Mouse (Mus musculus) T-cell, adult 66 days (primary cell): Measurements from ENCODE around the gene Sumo3. TPM values are rescaled to one million over a fixed set of nuclear protein-coding genes. Genes with fewer than 3 reads are reported as not detected.

Experiments
- total RNA-seq, 2 experiments: library from RNA; stranded (reverse); gene quantifications; 3 replicates in 1 of 2; 4 replicates in 1 of 2; pipeline ENCODE4 v1.2.4; 2023

The Sumo3 gene
- 10 to 100 TPM; 56.8 to 61.8 TPM for total RNA-seq

GRCm38 (mm10) chr10:77605908-77606826 lies at the start of gene Sumo3, which contains the start of gene Gm49325:
Sumo3 (plus strand) TSS chr10:77606097.
Gm49325 (plus strand) TSS chr10:77606197.

GRCm38 (mm10) chr10:77581408-77582284 lies 24.3 kb upstream of the Sumo3 start, which contains the start of gene Pttg1ip:
Pttg1ip (plus strand) TSS chr10:77581720.

GRCm38 (mm10) chr10:77622055-77622988 lies 16.4 kb downstream of the Sumo3 start, which contains the start of gene Ube2g2:
Ube2g2 (plus strand) TSS chr10:77622275.

Other genes starting within 250 kb of the Sumo3 start
- 1 to 10 TPM; 2.3 to 2.8 TPM for gene Adarb1, start 187.8 kb upstream of the Sumo3 start, total RNA-seq
- gene Fam207a, start 90.3 kb upstream of the Sumo3 start, total RNA-seq = 10 to 100 TPM; 28.7 to 31.2 TPM
- 100 to 1,000 TPM; 248 to 305 TPM for gene Itgb2, start 75.8 kb upstream of the Sumo3 start, total RNA-seq
- gene Pttg1ip, start 24.4 kb upstream of the Sumo3 start, total RNA-seq = 100 to 1,000 TPM; 108 to 116 TPM
- not detected for gene Gm49325, start 100 bp downstream of the Sumo3 start, total RNA-seq
- 10 to 100 TPM; 41.1 to 46.1 TPM for gene Ube2g2, start 16.2 kb downstream of the Sumo3 start, total RNA-seq
- gene Tspear, start 80.5 kb downstream of the Sumo3 start, total RNA-seq = 1 to 10 TPM; 1.6 to 3.3 TPM
- gene Gm19402, start 84.7 kb downstream of the Sumo3 start, total RNA-seq = not detected
- not detected for gene Gm9508, start 91.1 kb downstream of the Sumo3 start, total RNA-seq
- gene Gm10272, start 100.5 kb downstream of the Sumo3 start, total RNA-seq = not detected
- gene Gm10024, start 105.4 kb downstream of the Sumo3 start, total RNA-seq = not detected
- not detected for gene Gm10142, start 109.7 kb downstream of the Sumo3 start, total RNA-seq
- gene Krtap12-1, start 114.5 kb downstream of the Sumo3 start, total RNA-seq = not detected
- gene Gm10100, start 120.4 kb downstream of the Sumo3 start, total RNA-seq = not detected
- not detected for gene Gm18596, start 136.5 kb downstream of the Sumo3 start, total RNA-seq
- gene Gm9736, start 145.3 kb downstream of the Sumo3 start, total RNA-seq = not detected
- gene Gm3233, start 153.6 kb downstream of the Sumo3 start, total RNA-seq = not detected
- gene Gm3238, start 165.2 kb downstream of the Sumo3 start, total RNA-seq = not detected
- gene Gm7138, start 170.8 kb downstream of the Sumo3 start, total RNA-seq = not detected
- not detected for gene Gm3250, start 176.4 kb downstream of the Sumo3 start, total RNA-seq
- not detected for gene Gm7137, start 182.1 kb downstream of the Sumo3 start, total RNA-seq
- gene Gm9639, start 189.0 kb downstream of the Sumo3 start, total RNA-seq = not detected
- gene Gm19668, start 193.0 kb downstream of the Sumo3 start, total RNA-seq = not detected
- gene Gm9507, start 205.7 kb downstream of the Sumo3 start, total RNA-seq = not detected
- gene Gm2696, start 208.6 kb downstream of the Sumo3 start, total RNA-seq = not detected
- gene Krtap10-4, start 221.0 kb downstream of the Sumo3 start, total RNA-seq = not detected
- not detected for gene Krtap10-10, start 229.8 kb downstream of the Sumo3 start, total RNA-seq
- not detected for gene Gm36176, start 240.7 kb downstream of the Sumo3 start, total RNA-seq
- gene Gm10318, start 246.8 kb downstream of the Sumo3 start, total RNA-seq = not detected